Mouse (Mus musculus): ENCODE measurements around the gene Gfy. TPM values are rescaled to one million over a fixed set of nuclear protein-coding genes. Genes with fewer than 3 reads are reported as not detected.
"Not testable (repeated sequence)": the region's sequence is repeated elsewhere in the genome, so short reads cannot be mapped to it uniquely, and the experiment has no call there.

The Gfy gene
- polyA plus RNA-seq, 1 experiment from 2014 or later = not detected

DNA sequence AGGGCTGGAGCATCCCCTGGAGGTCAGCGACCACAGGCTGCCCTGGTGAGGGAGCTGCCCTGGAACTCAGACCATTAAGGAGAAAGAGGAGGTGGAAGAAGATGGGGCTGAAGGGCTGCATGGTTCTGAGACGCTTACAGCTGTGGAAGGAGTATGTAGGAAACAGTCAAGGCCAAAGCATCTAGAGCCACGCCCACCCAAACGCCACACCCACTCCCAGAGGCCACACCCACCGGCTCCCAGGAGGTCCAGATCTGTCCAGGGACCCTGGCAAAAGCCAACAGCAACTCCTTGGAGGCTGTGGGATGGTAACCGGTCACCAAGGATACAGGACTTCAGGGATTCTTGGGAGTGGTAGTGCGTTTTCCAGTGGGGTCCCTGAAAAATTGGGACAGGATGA, 819 bp downstream of the Gfy start:
- H3K36me3 ChIP-seq (ENCODE audit: control insufficient read depth, insufficient read depth, low read length) = no peaks in the 10 kb centered on the region
- peaks cover 22% of the 10 kb centered on the region; the same call in 1 of the 2 replicates for H3K4me1 ChIP-seq (ENCODE audit: control insufficient read depth, insufficient read depth, low read length)

GRCm38 (mm10) chr7:45176356-45176755, 3.0 kb downstream of the Gfy start:
- 2% methylated on average over 29 of the region's 31 CpGs for WGBS (ENCODE audit: insufficient replicate concordance)
- ATAC-seq (replicated peaks; ENCODE audit: insufficient number of reproducible peaks, low FRiP score, low TSS enrichment) = no peak
- no peak overlapping the region for H3K9ac ChIP-seq (ENCODE audit: low read depth, low read length)

More for the DNA sequence above, 819 bp downstream of the Gfy start:
- Histone ChIP-seq H3K4me2 (no peak overlapping the region), H3K9ac (ENCODE audit: low read depth, low read length) (no peak overlapping the region), H3K27ac (ENCODE audit: low read depth, low read length) (no peak overlapping the region), H3K9me3 (replicated peaks; ENCODE audit: control insufficient read depth, low read length) (no peaks in the 10 kb centered on the region), H3K4me3 (ENCODE audit: low read depth, low read length) (no peak overlapping the region), H3K27me3 (ENCODE audit: control insufficient read depth, insufficient read depth, low read length) (peaks cover 96% of the 10 kb centered on the region)
- 25% methylated on average over 7 of the region's 7 CpGs for WGBS (ENCODE audit: insufficient replicate concordance)
- ATAC-seq (replicated peaks; ENCODE audit: insufficient number of reproducible peaks, low FRiP score, low TSS enrichment) = no peak

GRCm38 (mm10) chr7:45175929-45176328, 3.4 kb downstream of the Gfy start:
- no peaks in the 10 kb centered on the region for H3K36me3 ChIP-seq (ENCODE audit: control insufficient read depth, insufficient read depth, low read length)
- peaks cover 10% of the 10 kb centered on the region; the same call in 1 of the 2 replicates for H3K4me1 ChIP-seq (ENCODE audit: control insufficient read depth, insufficient read depth, low read length)
- H3K27ac ChIP-seq (ENCODE audit: low read depth, low read length) = no peak overlapping the region
- peaks cover 2% of the 10 kb centered on the region; the same call in 1 of the 2 replicates for H3K9me3 ChIP-seq (replicated peaks; ENCODE audit: control insufficient read depth, low read length)
- peak overlapping the region; percentile 45 for H3K4me2 ChIP-seq
- peak overlapping the region; percentile 11 for H3K4me3 ChIP-seq (ENCODE audit: low read depth, low read length)
- H3K9ac ChIP-seq (ENCODE audit: low read depth, low read length) = no peak overlapping the region
- WGBS (ENCODE audit: insufficient replicate concordance) = under 1% methylated on average over 23 of the region's 23 CpGs
- no peak for ATAC-seq (replicated peaks; ENCODE audit: insufficient number of reproducible peaks, low FRiP score, low TSS enrichment)
- peaks cover 79% of the 10 kb centered on the region for H3K27me3 ChIP-seq (ENCODE audit: control insufficient read depth, insufficient read depth, low read length)

More at GRCm38 (mm10) chr7:45176356-45176755, 3.0 kb downstream of the Gfy start:
- H3K27ac ChIP-seq (ENCODE audit: low read depth, low read length) = no peak overlapping the region
- H3K4me1 ChIP-seq (ENCODE audit: control insufficient read depth, insufficient read depth, low read length) = peaks cover 14% of the 10 kb centered on the region; the same call in 1 of the 2 replicates
- peaks cover 83% of the 10 kb centered on the region for H3K27me3 ChIP-seq (ENCODE audit: control insufficient read depth, insufficient read depth, low read length)
- H3K4me3 ChIP-seq (ENCODE audit: low read depth, low read length) = peak overlapping the region; percentile 11
- H3K4me2 ChIP-seq = peak overlapping the region; percentile 45
- no peaks in the 10 kb centered on the region for H3K9me3 ChIP-seq (replicated peaks; ENCODE audit: control insufficient read depth, low read length)
- H3K36me3 ChIP-seq (ENCODE audit: control insufficient read depth, insufficient read depth, low read length) = no peaks in the 10 kb centered on the region

- Histone ChIP-seq H3K36me3 (ENCODE audit: control insufficient read depth, insufficient read depth, low read length) (no peaks in the 10 kb centered on the region), H3K4me1 (ENCODE audit: control insufficient read depth, insufficient read depth, low read length) (peaks cover 8% of the 10 kb centered on the region; the same call in 1 of the 2 replicates), H3K4me2 (no peak overlapping the region), H3K9ac (ENCODE audit: low read depth, low read length) (no peak overlapping the region), H3K27me3 (ENCODE audit: control insufficient read depth, insufficient read depth, low read length) (peaks cover 73% of the 10 kb centered on the region), H3K9me3 (replicated peaks; ENCODE audit: control insufficient read depth, low read length) (peaks cover 6% of the 10 kb centered on the region), H3K27ac (ENCODE audit: low read depth, low read length) (no peak overlapping the region), H3K4me3 (ENCODE audit: low read depth, low read length) (no peak overlapping the region)
- 6% methylated on average over 13 of the region's 13 CpGs for WGBS (ENCODE audit: insufficient replicate concordance)
- no peak for ATAC-seq (replicated peaks; ENCODE audit: insufficient number of reproducible peaks, low FRiP score, low TSS enrichment)
These were observed 4.0 kb downstream of the Gfy start for GRCm38 (mm10) chr7:45175398-45175797.

GRCm38 (mm10) chr7:45174567-45175280, 4.6 kb downstream of the Gfy start:
- Histone ChIP-seq H3K4me1 (ENCODE audit: control insufficient read depth, insufficient read depth, low read length) (peaks cover 8% of the 10 kb centered on the region; the same call in 1 of the 2 replicates), H3K4me3 (ENCODE audit: low read depth, low read length) (0 out of 2 replicates have a peak overlapping the region, but pooled peaks have one; percentile 14), H3K4me2 (peak overlapping the region; percentile 37; the same call in 1 of the 2 replicates), H3K9ac (ENCODE audit: low read depth, low read length) (no peak overlapping the region), H3K27me3 (ENCODE audit: control insufficient read depth, insufficient read depth, low read length) (peaks cover 71% of the 10 kb centered on the region), H3K36me3 (ENCODE audit: control insufficient read depth, insufficient read depth, low read length) (no peaks in the 10 kb centered on the region), H3K27ac (ENCODE audit: low read depth, low read length) (no peak overlapping the region), H3K9me3 (replicated peaks; ENCODE audit: control insufficient read depth, low read length) (peaks cover 13% of the 10 kb centered on the region)
- WGBS (ENCODE audit: insufficient replicate concordance) = 7% methylated on average over 26 of the region's 29 CpGs
- no peak for ATAC-seq (replicated peaks; ENCODE audit: insufficient number of reproducible peaks, low FRiP score, low TSS enrichment)

DNA sequence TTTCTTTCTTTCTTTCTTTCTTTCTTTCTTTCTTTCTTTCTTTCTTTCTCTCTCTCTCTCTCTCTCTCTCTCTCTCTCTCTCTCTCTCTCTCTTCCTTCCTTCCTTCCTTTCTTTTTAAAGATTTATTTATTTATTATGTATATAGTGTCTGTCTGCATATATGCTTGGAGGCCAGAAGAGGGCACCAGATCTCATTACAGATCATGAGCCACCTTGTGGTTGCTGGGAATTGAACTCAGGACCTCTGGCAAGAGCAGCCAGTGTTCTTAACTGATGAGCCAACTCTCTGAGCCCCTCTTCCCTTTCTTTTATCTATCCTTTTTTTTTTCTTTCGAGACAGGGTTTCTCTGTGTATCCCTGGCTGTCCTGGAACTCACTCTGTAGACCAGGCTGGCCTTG, 5.6 kb downstream of the Gfy start:
- 63% methylated on average over 1 of the region's 1 CpGs for WGBS (ENCODE audit: insufficient replicate concordance)
- not testable (repeated sequence) for H3K9ac ChIP-seq (ENCODE audit: low read depth, low read length); ATAC-seq (replicated peaks; ENCODE audit: insufficient number of reproducible peaks, low FRiP score, low TSS enrichment); H3K4me3 ChIP-seq (ENCODE audit: low read depth, low read length); H3K4me1 ChIP-seq (ENCODE audit: control insufficient read depth, insufficient read depth, low read length); H3K4me2 ChIP-seq; H3K27ac ChIP-seq (ENCODE audit: low read depth, low read length); H3K36me3 ChIP-seq (ENCODE audit: control insufficient read depth, insufficient read depth, low read length)
- peaks cover 23% of the 10 kb centered on the region for H3K9me3 ChIP-seq (replicated peaks; ENCODE audit: control insufficient read depth, low read length)
- H3K27me3 ChIP-seq (ENCODE audit: control insufficient read depth, insufficient read depth, low read length) = peaks cover 71% of the 10 kb centered on the region

DNA sequence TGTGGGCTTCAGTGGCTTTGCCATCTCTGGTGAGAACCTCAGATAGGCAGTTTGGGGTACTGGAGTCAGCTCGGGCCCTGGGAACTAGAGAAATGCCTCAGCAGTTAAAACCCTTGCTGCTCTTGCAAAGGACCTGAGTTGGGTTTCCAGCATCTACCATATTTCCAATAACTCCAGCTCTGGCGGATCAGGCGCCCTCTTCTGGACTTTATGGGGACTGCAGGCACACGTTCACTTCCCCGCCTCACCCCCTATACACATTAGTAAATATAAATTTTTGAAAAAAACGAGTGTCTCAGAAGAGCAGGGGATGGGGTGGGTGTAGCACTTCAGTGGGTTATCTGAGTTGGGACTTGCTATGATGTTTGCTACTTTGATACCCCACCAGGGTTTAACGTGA, 6.4 kb downstream of the Gfy start:
- 52% methylated on average over 7 of the region's 7 CpGs for WGBS (ENCODE audit: insufficient replicate concordance)
- no peak overlapping the region for H3K4me2 ChIP-seq
- H3K9me3 ChIP-seq (replicated peaks; ENCODE audit: control insufficient read depth, low read length) = peaks cover 25% of the 10 kb centered on the region
- H3K9ac ChIP-seq (ENCODE audit: low read depth, low read length) = no peak overlapping the region
- no peak overlapping the region for H3K27ac ChIP-seq (ENCODE audit: low read depth, low read length)
- peaks cover 10% of the 10 kb centered on the region; the same call in 1 of the 2 replicates for H3K4me1 ChIP-seq (ENCODE audit: control insufficient read depth, insufficient read depth, low read length)
- no peak for ATAC-seq (replicated peaks; ENCODE audit: insufficient number of reproducible peaks, low FRiP score, low TSS enrichment)
- H3K36me3 ChIP-seq (ENCODE audit: control insufficient read depth, insufficient read depth, low read length) = no peaks in the 10 kb centered on the region
- no peak overlapping the region for H3K4me3 ChIP-seq (ENCODE audit: low read depth, low read length)
- peaks cover 71% of the 10 kb centered on the region for H3K27me3 ChIP-seq (ENCODE audit: control insufficient read depth, insufficient read depth, low read length)

- Histone ChIP-seq H3K4me2 (no peak overlapping the region), H3K9me3 (replicated peaks; ENCODE audit: control insufficient read depth, low read length) (peaks cover 25% of the 10 kb centered on the region), H3K9ac (ENCODE audit: low read depth, low read length) (no peak overlapping the region), H3K27ac (ENCODE audit: low read depth, low read length) (no peak overlapping the region), H3K4me1 (ENCODE audit: control insufficient read depth, insufficient read depth, low read length) (0 out of 2 replicates have a peak, but pooled peaks cover 6% of the 10 kb centered on the region), H3K36me3 (ENCODE audit: control insufficient read depth, insufficient read depth, low read length) (no peaks in the 10 kb centered on the region), H3K4me3 (ENCODE audit: low read depth, low read length) (no peak overlapping the region), H3K27me3 (ENCODE audit: control insufficient read depth, insufficient read depth, low read length) (peaks cover 71% of the 10 kb centered on the region)
- ATAC-seq (replicated peaks; ENCODE audit: insufficient number of reproducible peaks, low FRiP score, low TSS enrichment) = no peak
- 91% methylated on average over 3 of the region's 3 CpGs for WGBS (ENCODE audit: insufficient replicate concordance)
These were observed 9.9 kb downstream of the Gfy start for GRCm38 (mm10) chr7:45169495-45169894.

Data from heart, embryonic 11.5 days (tissue).